Mouse (Mus musculus): Measurements from ENCODE around the gene Cetn2.

DNA sequence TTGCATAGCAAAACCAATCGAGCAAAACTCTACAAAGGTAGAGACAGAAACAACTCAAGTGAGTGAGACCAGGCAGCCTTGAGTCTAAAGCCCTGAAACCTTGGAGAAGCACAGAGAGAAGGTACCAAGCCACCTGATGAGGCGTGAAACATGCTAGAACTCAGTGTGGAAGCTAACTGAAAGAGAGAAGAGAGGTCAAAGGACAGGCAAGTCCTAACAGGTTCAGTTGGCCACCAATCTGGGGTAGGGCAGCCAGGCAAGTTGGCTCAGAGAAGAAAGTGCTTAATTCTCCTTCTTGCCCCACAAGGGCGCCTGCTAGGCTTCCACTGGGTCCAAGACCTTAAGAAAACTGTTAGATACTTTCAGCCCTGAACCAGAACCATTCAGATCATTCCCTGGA lies 43.3 kb upstream of the Cetn2 start:
- TF ChIP-seq CTCF (IDR thresholded peaks at IDR 0.05; ENCODE audit: low read depth): no peak
- no peak for TF ChIP-seq EP300 (optimal IDR thresholded peaks at IDR 0.05)
